14 mouse cellular contexts compared by ENCODE assay signal in the genomic region with DNA sequence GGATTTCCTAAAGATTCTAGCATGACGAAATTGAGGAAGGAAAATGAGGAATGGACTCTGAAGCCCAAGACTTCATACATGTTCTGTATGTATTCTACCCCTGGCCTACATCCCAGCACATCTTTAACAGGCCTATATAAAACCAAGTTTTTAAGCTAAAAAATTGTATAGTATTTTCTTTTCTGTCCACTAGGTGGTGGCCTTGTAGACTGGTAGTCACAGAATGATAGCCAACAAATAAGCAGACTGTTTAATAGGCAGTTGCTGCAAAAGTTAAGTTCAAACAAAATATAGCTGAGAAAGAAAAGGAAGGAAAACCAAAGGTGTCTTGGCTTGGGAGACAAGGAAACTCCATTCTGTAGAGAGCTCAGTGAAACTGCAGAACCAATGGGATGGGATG. TPM values are rescaled to one million over a fixed set of nuclear protein-coding genes. Genes with fewer than 3 reads are reported as not detected.
DNase-seq lines count a peak whose midpoint lies in the region; ATAC-seq and TF ChIP-seq lines count a peak whose summit lies in the region.
"Had no signal": no experiment of that assay in that cellular context is flagged by ENCODE, and none has a peak within 500 bp of the region (broad histone marks: within the 10 kb centered on the region; RNA-seq: fewer than 3 reads in every experiment).

No protein-coding gene starts in this region.

- no peak for ATAC-seq in hindbrain, embryonic 11.5 days (ENCODE audit: low FRiP score)
- no peak for ATAC-seq in hindbrain, embryonic 16.5 days
- ATAC-seq in lung, embryonic 14.5 days (ENCODE audit: insufficient read depth), result no peak
- ATAC-seq in common myeloid progenitor, adult 5-6 weeks (replicated peaks; ENCODE audit: low read depth, poor library complexity, severe bottlenecking), result 0 out of 2 replicates have a peak, but pooled peaks have one; percentile 52

- WGBS in hindbrain, embryonic 11.5 days, result 85% methylated on average over 1 of the region's 1 CpGs
- 86% methylated on average over 1 of the region's 1 CpGs for WGBS in hindbrain, embryonic 16.5 days
- WGBS in lung, embryonic 14.5 days, result 84% methylated on average over 1 of the region's 1 CpGs

- no peaks in the 10 kb centered on the region for H3K27me3 ChIP-seq in hindbrain, embryonic 11.5 days (ENCODE audit: control insufficient read depth, insufficient read depth, low read length)
- H3K27me3 ChIP-seq in hindbrain, embryonic 16.5 days (replicated peaks; ENCODE audit: control insufficient read depth, insufficient read depth, low read length), result no peaks in the 10 kb centered on the region
- H3K27me3 ChIP-seq in lung, embryonic 14.5 days (ENCODE audit: insufficient read depth, low read length), result no peaks in the 10 kb centered on the region
- H3K27me3 ChIP-seq in E14TG2a.4 (ENCODE audit: insufficient read depth, low read length), result no peaks in the 10 kb centered on the region
- H3K27me3 ChIP-seq: limb, embryonic 12.5 days; lung, embryonic 15.5 days; midbrain, embryonic 12.5 days had no signal

- H3K4me2 ChIP-seq in hindbrain, embryonic 11.5 days (replicated peaks; ENCODE audit: low read depth, low read length), result no peak overlapping the region
- H3K4me2 ChIP-seq in hindbrain, embryonic 16.5 days (ENCODE audit: low read length), result no peak overlapping the region
- no peak overlapping the region for H3K4me2 ChIP-seq in lung, embryonic 14.5 days
- H3K4me2 ChIP-seq: limb, embryonic 12.5 days; lung, embryonic 15.5 days; midbrain, embryonic 12.5 days had no signal

- no peak overlapping the region for H3K9ac ChIP-seq in hindbrain, embryonic 11.5 days (ENCODE audit: low read depth, low read length)
- H3K9ac ChIP-seq in hindbrain, embryonic 16.5 days (ENCODE audit: low read depth, low read length), result no peak overlapping the region
- no peak overlapping the region for H3K9ac ChIP-seq in lung, embryonic 14.5 days
- H3K9ac ChIP-seq: limb, embryonic 12.5 days; lung, embryonic 15.5 days; midbrain, embryonic 12.5 days had no signal

- no peak overlapping the region for H3K27ac ChIP-seq in hindbrain, embryonic 11.5 days (ENCODE audit: low read depth, low read length)
- no peak overlapping the region for H3K27ac ChIP-seq in hindbrain, embryonic 16.5 days (ENCODE audit: low read depth, low read length)
- H3K27ac ChIP-seq in lung, embryonic 14.5 days (ENCODE audit: low read depth), result no peak overlapping the region
- H3K27ac ChIP-seq: limb, embryonic 12.5 days; lung, embryonic 15.5 days; midbrain, embryonic 12.5 days had no signal

- H3K4me3 ChIP-seq in hindbrain, embryonic 11.5 days (ENCODE audit: low read depth, low read length), result no peak overlapping the region
- no peak overlapping the region for H3K4me3 ChIP-seq in hindbrain, embryonic 16.5 days (ENCODE audit: low read length)
- no peak overlapping the region for H3K4me3 ChIP-seq in lung, embryonic 14.5 days (ENCODE audit: low read depth, low read length)
- no peak overlapping the region for H3K4me3 ChIP-seq in E14TG2a.4 (replicated peaks; ENCODE audit: low read length)
- H3K4me3 ChIP-seq: limb, embryonic 12.5 days; lung, embryonic 15.5 days; midbrain, embryonic 12.5 days had no signal

- peaks cover 13% of the 10 kb centered on the region for H3K36me3 ChIP-seq in hindbrain, embryonic 11.5 days (ENCODE audit: control insufficient read depth, insufficient read depth, low read length)
- H3K36me3 ChIP-seq in hindbrain, embryonic 16.5 days (ENCODE audit: control insufficient read depth, insufficient read depth, low read length), result peaks cover 29% of the 10 kb centered on the region
- peaks cover 88% of the 10 kb centered on the region for H3K36me3 ChIP-seq in lung, embryonic 14.5 days (ENCODE audit: insufficient read depth)
- peaks cover 92% of the 10 kb centered on the region for H3K36me3 ChIP-seq in E14TG2a.4 (ENCODE audit: insufficient read depth, low read length)

- DNase-seq in hindbrain, embryonic 11.5 days (ENCODE audit: low spot score), result peak; percentile 7
- peak; percentile 42 for DNase-seq in lung, embryonic 14.5 days
- DNase-seq in lung, postnatal 10 days, result no peak
- DNase-seq in adrenal gland, postnatal 14 days, result no peak
- no peak for DNase-seq in ovary, postnatal 14 days (ENCODE audit: low spot score)
- DNase-seq: adrenal gland, adult 2 months; cerebellum, postnatal 14 days; heart, postnatal 4 days had no signal

- H3K4me1 ChIP-seq in hindbrain, embryonic 11.5 days (replicated peaks; ENCODE audit: control insufficient read depth, insufficient read depth, low read length), result no peaks in the 10 kb centered on the region
- no peaks in the 10 kb centered on the region for H3K4me1 ChIP-seq in hindbrain, embryonic 16.5 days (ENCODE audit: control insufficient read depth, insufficient read depth, low read depth, low read length)
- H3K4me1 ChIP-seq in lung, embryonic 14.5 days (ENCODE audit: insufficient read depth), result no peaks in the 10 kb centered on the region
- peaks cover 16% of the 10 kb centered on the region for H3K4me1 ChIP-seq in E14TG2a.4 (replicated peaks; ENCODE audit: low read depth, low read length)
- H3K4me1 ChIP-seq: limb, embryonic 12.5 days; lung, embryonic 15.5 days; midbrain, embryonic 12.5 days had no signal

- peak; percentile 48 for TF ChIP-seq CTCF in lung, embryonic 14.5 days (IDR thresholded peaks at IDR 0.05; ENCODE audit: low read depth)
- peak; percentile 22; the same call in 1 of the 2 replicates for TF ChIP-seq CTCF in E14TG2a.4 (conservative IDR thresholded peaks at IDR 0.05; ENCODE audit: low read length)

- H3K9me3 ChIP-seq in hindbrain, embryonic 11.5 days (ENCODE audit: control insufficient read depth, low read length), result no peaks in the 10 kb centered on the region
- H3K9me3 ChIP-seq in hindbrain, embryonic 16.5 days (ENCODE audit: control insufficient read depth, low read length), result no peaks in the 10 kb centered on the region
- no peaks in the 10 kb centered on the region for H3K9me3 ChIP-seq in lung, embryonic 14.5 days (ENCODE audit: low read depth, low read length)
- H3K9me3 ChIP-seq in E14TG2a.4 (ENCODE audit: low read length), result no peaks in the 10 kb centered on the region
- H3K9me3 ChIP-seq: limb, embryonic 12.5 days; lung, embryonic 15.5 days; midbrain, embryonic 12.5 days had no signal

RNA-seq across cellular contexts. Expression of gene Ncapd3, which starts 44.7 kb away (rescaled TPM):
- 31.8 and 38.7 TPM in 2 replicates for polyA plus RNA-seq in hindbrain, embryonic 11.5 days (2014; fragmentation: Nextera tagmentation; extraction: Ambion mirVana)
- polyA plus RNA-seq in hindbrain, embryonic 16.5 days (2015; fragmentation: Nextera tagmentation; extraction: Ambion mirVana), result 11.6 and 15.3 TPM in 2 replicates
- 44.1 and 45.2 TPM in 2 replicates for polyA plus RNA-seq in lung, embryonic 14.5 days (2014; fragmentation: Nextera tagmentation; extraction: Ambion mirVana)
- 52.3 and 64.8 TPM in 2 replicates for total RNA-seq in common myeloid progenitor, adult 5-6 weeks (2017)
- total RNA-seq in adrenal gland, postnatal 14 days (2021), result 20.2 and 22.2 TPM in 2 replicates

RNA-seq across cellular contexts. Expression of gene Vps26b, which starts 44.8 kb away (rescaled TPM):
- polyA plus RNA-seq in hindbrain, embryonic 11.5 days (2014; fragmentation: Nextera tagmentation; extraction: Ambion mirVana), result 55.9 and 64.2 TPM in 2 replicates
- 79.7 and 85.7 TPM in 2 replicates for polyA plus RNA-seq in hindbrain, embryonic 16.5 days (2015; fragmentation: Nextera tagmentation; extraction: Ambion mirVana)
- 37.9 and 38.8 TPM in 2 replicates for polyA plus RNA-seq in lung, embryonic 14.5 days (2014; fragmentation: Nextera tagmentation; extraction: Ambion mirVana)
- total RNA-seq in common myeloid progenitor, adult 5-6 weeks (2017), result 29.3 and 37.8 TPM in 2 replicates
- 33.5 and 37.9 TPM in 2 replicates for total RNA-seq in adrenal gland, postnatal 14 days (2021)

Comparison
In these comparisons a context has a peak if more than half of its experiments do, and no peak if none do; other contexts are left out.
1. DNase-seq: peak in hindbrain, embryonic 11.5 days (single experiment) and lung, embryonic 14.5 days (single experiment); none in lung, postnatal 10 days (single experiment), adrenal gland, postnatal 14 days (single experiment) and ovary, postnatal 14 days (single experiment).